Mouse (Mus musculus) C2C12 (cell line): ENCODE results near the gene Fcer1g.

Experiments
- CEBPB ChIP-seq: IDR thresholded peaks from one replicate; pipeline ENCODE4 v1.6.1; 2011; ENCODE audit warnings: low read depth, mild to moderate bottlenecking, control low read depth, moderate library complexity
- CTCF ChIP-seq: IDR thresholded peaks from one replicate; pipeline ENCODE4 v1.5.1; 2011; ENCODE audit not compliant: control insufficient read depth, insufficient read depth, insufficient read length
- FOSL1 ChIP-seq: IDR thresholded peaks from one replicate; pipeline ENCODE4 v1.8.0; 2011; ENCODE audit warnings: mild to moderate bottlenecking, low read length; ENCODE audit not compliant: poor library complexity, insufficient read depth, severe bottlenecking
- MYOG ChIP-seq: IDR thresholded peaks from one replicate; pipeline ENCODE4 v1.6.1; 2011; ENCODE audit not compliant: control insufficient read depth, insufficient read length; ENCODE audit errors: extremely low read depth

DNA sequence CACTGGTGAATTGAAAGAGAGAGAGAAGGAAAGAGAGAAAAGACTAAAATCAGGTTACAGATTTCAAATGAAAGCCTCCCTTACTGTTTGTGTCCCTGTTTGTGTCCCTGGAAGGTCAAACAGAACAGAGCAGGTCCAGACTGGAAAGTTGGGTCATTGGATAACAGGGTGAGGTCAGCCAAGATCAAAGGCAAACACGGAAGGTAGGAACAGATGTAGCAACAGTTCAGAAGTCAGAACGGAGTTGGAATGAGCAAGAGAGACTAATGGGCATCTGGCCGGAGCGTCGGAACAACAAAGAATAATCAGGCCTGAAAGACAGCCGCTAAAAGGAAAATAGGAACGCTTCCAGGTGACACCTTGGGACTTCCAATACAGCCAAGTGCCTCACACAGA is 29.9 kb downstream of the Fcer1g start:
- TF ChIP-seq CTCF (no peak), FOSL1 (no peak), MYOG (no peak), CEBPB (no peak)
